Mouse (Mus musculus) liver, embryonic 14.5 days (tissue): Measurements from ENCODE around the gene Coro1c. TPM values are rescaled to one million over a fixed set of nuclear protein-coding genes. Genes with fewer than 3 reads are reported as not detected.

ENCODE experiments used
- ATAC-seq: fragments of 200-750 bp; cut with Nextera tagmentation; 2 replicates; pipeline ENCODE4 v1.8.0; 2017; ENCODE audit warnings: moderate number of reproducible peaks, mild to moderate bottlenecking, moderate library complexity; ENCODE audit not compliant: insufficient read depth
- DNase-seq, 3 experiments: peaks; one replicate each; pipeline ENCODE4 v3.0.0-alpha.2; 2012 to 2013; ENCODE audit warnings: low read depth in 3 of 3, low spot score in 3 of 3
- H3K27ac ChIP-seq: fragments of 300-500 bp; sonication (generic); 2 replicates; pipeline ENCODE4 v1.5.1; 2014; ENCODE audit warnings: moderate library complexity, mild to moderate bottlenecking, control low read depth, inconsistent platforms
- H3K27me3 ChIP-seq: fragments of 300-500 bp; sonication (generic); 2 replicates; pipeline ENCODE4 v1.6.1; 2014; ENCODE audit warnings: mild to moderate bottlenecking, low read length, moderate library complexity; ENCODE audit not compliant: control insufficient read depth, insufficient read depth
- H3K36me3 ChIP-seq: fragments of 300-500 bp; sonication (generic); replicated peaks from 2 replicates; pipeline ENCODE4 v1.6.1; 2014; ENCODE audit warnings: low read depth; ENCODE audit not compliant: control insufficient read depth, insufficient read depth
- H3K4me1 ChIP-seq, 2 experiments: fragments of 200-500 bp in 1 of 2; fragments of 300-500 bp in 1 of 2; sonication (generic) in 1 of 2; replicated peaks; 2 replicates each; pipeline ENCODE4 v1.6.1; 2012 to 2014; ENCODE audit warnings: antibody characterized with exemption in 1 of 2, inconsistent platforms in 1 of 2, low read length in 1 of 2; ENCODE audit not compliant: control insufficient read depth in 2 of 2, insufficient read depth in 2 of 2
- H3K4me2 ChIP-seq: fragments of 300-500 bp; sonication (generic); 2 replicates; pipeline ENCODE4 v1.6.1; 2014; ENCODE audit warnings: low read depth, mild to moderate bottlenecking, control low read depth, moderate library complexity
- H3K4me3 ChIP-seq, 2 experiments: fragments of 200-500 bp in 1 of 2; fragments of 300-500 bp in 1 of 2; sonication (generic) in 1 of 2; 2 replicates each; pipeline ENCODE4 v1.5.1; 2012 to 2014; ENCODE audit warnings: low read depth in 2 of 2, low read length in 2 of 2, mild to moderate bottlenecking in 2 of 2, control low read depth in 1 of 2, inconsistent platforms in 1 of 2, moderate library complexity in 1 of 2; ENCODE audit not compliant: insufficient read depth in 1 of 2
- H3K9ac ChIP-seq: fragments of 300-500 bp; sonication (generic); replicated peaks from 2 replicates; pipeline ENCODE4 v1.6.1; 2014; ENCODE audit warnings: mild to moderate bottlenecking, control low read depth, moderate library complexity
- H3K9me3 ChIP-seq: fragments of 300-500 bp; sonication (generic); 2 replicates; pipeline ENCODE4 v1.6.1; 2016; ENCODE audit warnings: low read length, mixed read lengths; ENCODE audit not compliant: control insufficient read depth
- CTCF ChIP-seq: IDR thresholded peaks from 2 replicates; pipeline ENCODE4 v1.5.1; 2016; ENCODE audit warnings: antibody characterized with exemption, low read depth, control low read depth
- EP300 ChIP-seq: IDR thresholded peaks from 2 replicates; pipeline ENCODE4 v1.6.1; 2016; ENCODE audit warnings: antibody characterized with exemption, low read depth
- WGBS: fragments of 180-500 bp; shearing (Covaris S2); extraction: QIAGEN DNeasy Blood & Tissue Kit; methylation state at CpG from one replicate; pipeline ENCODE4 v1.1.7; 2014; ENCODE audit not compliant: insufficient replicate concordance; 5-methylcytosine and 5-hydroxymethylcytosine counted together
- polyA plus RNA-seq, 2 experiments: library from polyadenylated mRNA; depleted of rRNA in 1 of 2; stranded (reverse) in 1 of 2; unstranded in 1 of 2; fragments of >200 nt; fragmentation: Nextera tagmentation in 1 of 2; extraction: Ambion mirVana in 1 of 2; gene quantifications; 2 replicates each; pipeline versions ENCODE4 v1.2.1 to v1.2.3; 2012 to 2014

The Coro1c gene
- polyA plus RNA-seq, 2 experiments, result 26.2 to 35.6 TPM

DNA sequence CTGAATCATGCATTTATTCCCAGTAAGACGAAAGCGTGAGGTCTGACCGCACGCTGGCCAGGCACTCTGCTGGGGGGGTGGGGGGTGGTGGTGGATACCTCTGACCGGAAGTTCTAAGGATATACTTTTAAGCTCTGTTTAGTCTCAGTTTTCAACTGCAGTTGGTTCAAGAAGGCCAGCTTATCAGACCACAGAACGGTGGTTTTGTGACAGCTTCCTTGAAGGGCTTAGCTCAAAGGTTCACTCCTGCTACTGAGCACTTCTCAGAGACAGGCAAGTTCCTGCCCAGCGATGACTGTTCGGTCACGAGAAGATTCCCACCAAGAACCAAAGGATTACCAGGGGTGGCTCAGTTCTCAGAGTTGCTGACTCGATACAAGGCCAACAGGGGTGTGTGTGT lies 44.0 kb upstream of the Coro1c start:
- Histone ChIP-seq H3K36me3 (peaks cover 60% of the 10 kb centered on the region), H3K4me3 (no peak overlapping the region), H3K4me2 (peak overlapping the region; percentile 57), H3K27me3 (no peaks in the 10 kb centered on the region), H3K4me1 (peaks cover 16 to 23% of the 10 kb centered on the region in 2 experiments), H3K9ac (peak overlapping the region; percentile 31; the same call in 1 of the 2 replicates), H3K9me3 (no peaks in the 10 kb centered on the region), H3K27ac (peak overlapping the region; percentile 69)
- DNase-seq, result no peak
- TF ChIP-seq CTCF (no peak), EP300 (no peak)
- no peak for ATAC-seq
- 8% methylated on average over 10 of the region's 10 CpGs for WGBS

DNA sequence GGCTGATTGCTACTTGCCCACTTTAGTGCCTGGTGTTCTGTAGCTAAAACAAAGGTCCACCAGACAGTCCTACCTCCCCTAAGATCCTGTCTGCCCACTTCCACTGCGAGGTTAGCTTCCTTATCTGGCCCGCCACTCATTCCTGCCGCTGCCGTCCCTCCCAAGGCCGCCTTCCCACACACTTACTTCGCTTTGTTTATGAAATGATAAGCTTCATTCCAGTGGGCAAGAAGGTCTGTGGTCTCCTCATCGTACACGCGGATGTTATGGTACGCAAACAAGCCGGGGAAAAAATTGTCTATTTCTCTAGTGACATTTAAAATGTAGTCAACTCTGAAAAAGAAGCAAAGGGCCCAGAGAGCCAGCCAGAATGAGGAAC lies 43.1 kb upstream of the Coro1c start:
- Histone ChIP-seq H3K27me3 (no peaks in the 10 kb centered on the region), H3K4me1 (peaks cover 16 to 23% of the 10 kb centered on the region in 2 experiments), H3K36me3 (peaks cover 66% of the 10 kb centered on the region), H3K4me3 (peak overlapping the region in 1 of 2 experiments; percentile 9; a peak in 1 of 4 replicates), H3K4me2 (peak overlapping the region; percentile 57), H3K27ac (peak overlapping the region; percentile 69), H3K9me3 (no peaks in the 10 kb centered on the region), H3K9ac (peak overlapping the region; percentile 33)
- ATAC-seq (peak; percentile 80), DNase-seq (peak in 2 of 3 experiments; percentile 59 to 64)
- no peak for TF ChIP-seq CTCF
- TF ChIP-seq EP300, result peak; percentile 56
- 5% methylated on average over 11 of the region's 11 CpGs for WGBS

DNA sequence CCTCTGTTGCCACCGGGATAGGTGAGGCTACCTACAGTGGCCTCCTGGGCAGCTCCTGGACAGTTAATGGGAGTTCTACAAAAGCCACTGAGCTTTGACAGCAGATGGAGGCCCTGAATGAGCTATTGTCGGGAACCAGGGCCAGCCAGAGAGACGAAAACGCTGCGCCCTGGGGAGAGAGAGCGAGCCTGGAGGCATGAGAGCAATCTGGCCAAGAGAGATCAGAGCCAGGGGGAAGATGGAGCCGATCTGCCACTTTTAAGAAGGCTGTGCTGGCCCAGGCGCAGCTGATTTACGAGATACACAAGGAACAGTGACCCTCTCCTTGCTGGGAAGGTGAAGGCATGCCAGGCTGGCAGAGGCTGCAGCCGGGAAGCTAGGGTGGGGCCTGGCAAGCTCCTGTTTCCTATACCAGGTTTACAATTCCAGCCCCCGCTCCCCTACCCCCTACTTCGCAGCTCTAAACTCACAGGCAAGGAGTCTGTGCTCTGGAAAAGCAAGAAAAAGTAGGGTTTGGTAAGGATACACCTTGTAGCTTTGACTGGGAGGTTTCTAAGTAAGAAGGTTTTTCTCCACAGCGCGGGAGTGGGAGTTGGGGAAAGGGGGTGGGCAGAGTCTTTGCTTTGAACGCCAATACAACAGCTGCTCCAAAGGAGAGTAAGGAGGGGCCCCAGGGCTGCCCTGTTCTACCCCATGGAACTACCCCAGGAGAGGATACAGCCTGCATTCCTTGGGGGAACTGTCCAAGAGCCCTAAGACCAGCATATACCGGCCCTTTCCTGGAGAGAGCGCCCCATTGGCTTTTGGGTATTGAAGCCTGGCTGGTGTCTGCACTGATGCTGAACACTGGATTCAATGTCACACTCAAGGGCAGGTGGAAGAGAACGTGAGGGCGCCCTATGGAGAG lies 42.5 kb upstream of the Coro1c start:
- peak; percentile 51; the same call in 1 of the 2 replicates for ATAC-seq
- 46% methylated on average over 19 of the region's 19 CpGs for WGBS
- peak overlapping the region; percentile 69 for H3K27ac ChIP-seq
- H3K36me3 ChIP-seq, result peaks cover 68% of the 10 kb centered on the region
- H3K27me3 ChIP-seq, result no peaks in the 10 kb centered on the region
- H3K9me3 ChIP-seq, result no peaks in the 10 kb centered on the region
- H3K4me1 ChIP-seq, result peaks cover 16 to 23% of the 10 kb centered on the region in 2 experiments
- peak overlapping the region; percentile 57 for H3K4me2 ChIP-seq
- no peak for DNase-seq
- no peak for TF ChIP-seq EP300
- no peak for TF ChIP-seq CTCF
- peak overlapping the region; percentile 33 for H3K9ac ChIP-seq
- peak overlapping the region in 1 of 2 experiments; percentile 9; a peak in 1 of 4 replicates for H3K4me3 ChIP-seq

DNA sequence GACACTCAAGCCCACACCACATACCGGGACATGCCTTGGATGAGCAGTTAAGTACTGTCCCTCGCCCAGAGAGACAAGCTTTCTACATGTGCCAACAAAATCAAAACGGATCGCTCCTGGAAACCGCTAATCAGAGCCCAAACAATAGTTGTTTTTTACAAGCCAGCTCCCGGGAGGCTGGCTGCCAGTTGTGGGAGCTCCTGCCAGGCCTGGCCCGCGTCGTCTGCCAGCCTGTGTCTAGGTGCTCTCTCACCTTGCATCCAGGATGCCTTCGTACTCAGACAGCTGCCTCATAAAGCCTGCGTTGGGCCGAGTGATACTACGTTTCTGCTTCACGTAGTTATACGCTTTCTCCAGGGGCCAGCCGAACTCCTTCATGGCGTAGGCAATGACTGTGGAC lies 41.6 kb upstream of the Coro1c start:
- H3K27ac ChIP-seq, result no peak overlapping the region
- DNase-seq (no peak), ATAC-seq (no peak)
- no peak overlapping the region for H3K4me3 ChIP-seq
- no peaks in the 10 kb centered on the region for H3K9me3 ChIP-seq
- no peaks in the 10 kb centered on the region for H3K27me3 ChIP-seq
- peaks cover 68% of the 10 kb centered on the region for H3K36me3 ChIP-seq
- no peak overlapping the region for H3K9ac ChIP-seq
- 91% methylated on average over 17 of the region's 17 CpGs for WGBS
- H3K4me2 ChIP-seq, result no peak overlapping the region
- H3K4me1 ChIP-seq, result peaks cover 16 to 23% of the 10 kb centered on the region in 2 experiments
- TF ChIP-seq CTCF, result no peak
- no peak for TF ChIP-seq EP300

DNA sequence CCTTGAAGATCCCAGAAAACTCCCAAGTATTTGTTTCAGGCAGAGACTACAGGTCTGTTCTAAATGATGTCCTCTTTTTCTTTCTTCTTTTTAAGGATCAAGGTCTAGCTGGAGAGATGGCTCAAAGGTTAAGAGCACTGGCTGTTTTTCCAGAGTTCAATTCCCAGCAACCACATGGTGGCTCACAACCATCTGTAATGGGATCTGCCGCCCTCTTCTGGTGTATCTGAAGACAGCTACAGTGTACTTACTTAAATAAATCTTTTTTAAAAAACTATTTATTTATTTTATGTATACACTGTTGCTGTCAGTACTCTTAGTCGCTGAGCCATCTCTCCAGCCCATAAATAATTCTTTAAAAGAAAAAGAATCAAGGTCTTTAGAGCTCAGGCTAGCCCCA lies 38.7 kb upstream of the Coro1c start:
- H3K27me3 ChIP-seq, result no peaks in the 10 kb centered on the region
- H3K4me3 ChIP-seq, result no peak overlapping the region
- no peak overlapping the region for H3K4me2 ChIP-seq
- no peak overlapping the region for H3K27ac ChIP-seq
- H3K9ac ChIP-seq, result no peak overlapping the region
- peaks cover 83% of the 10 kb centered on the region for H3K36me3 ChIP-seq
- H3K4me1 ChIP-seq, result peaks cover 13 to 14% of the 10 kb centered on the region in 2 experiments
- H3K9me3 ChIP-seq, result no peaks in the 10 kb centered on the region
- no peak for DNase-seq
- ATAC-seq, result no peak
- TF ChIP-seq EP300 (no peak), CTCF (peak; percentile 40)
- 60% methylated on average over 2 of the region's 2 CpGs for WGBS
